Mouse (Mus musculus): ENCODE measurements at regions not wholly inside any gene's neighbourhood (a gene's known extent, or its start where the extent isn't known, plus 50 kb on each side); places are given as distances from the start of the nearest gene placed in this dataset.
A peak's percentile ranks its signal among the peaks of the same experiment; 100 is the strongest.

DNA sequence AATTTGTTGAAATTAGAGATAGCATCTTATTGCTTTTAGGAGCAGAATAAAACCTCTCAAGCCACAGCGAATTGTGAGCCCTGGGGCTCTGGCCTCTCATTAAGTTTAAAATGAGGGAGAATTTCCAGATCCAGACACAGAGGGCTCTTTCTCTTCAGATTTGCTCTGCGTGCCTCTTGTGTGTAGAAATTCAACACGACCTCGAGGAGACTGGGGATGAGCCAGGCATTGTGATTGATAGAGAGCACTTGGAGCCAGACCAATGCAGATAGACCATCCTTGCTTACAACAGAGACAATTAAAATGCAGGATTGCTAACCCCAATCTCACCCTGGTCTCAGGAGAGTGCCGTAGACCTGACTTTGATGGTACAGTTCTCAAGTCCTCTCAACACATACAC lies 121.9 kb upstream of the Gas1 start:
- DNase-seq (ENCODE audit: low spot score in 2 of 2), result no peak

DNA sequence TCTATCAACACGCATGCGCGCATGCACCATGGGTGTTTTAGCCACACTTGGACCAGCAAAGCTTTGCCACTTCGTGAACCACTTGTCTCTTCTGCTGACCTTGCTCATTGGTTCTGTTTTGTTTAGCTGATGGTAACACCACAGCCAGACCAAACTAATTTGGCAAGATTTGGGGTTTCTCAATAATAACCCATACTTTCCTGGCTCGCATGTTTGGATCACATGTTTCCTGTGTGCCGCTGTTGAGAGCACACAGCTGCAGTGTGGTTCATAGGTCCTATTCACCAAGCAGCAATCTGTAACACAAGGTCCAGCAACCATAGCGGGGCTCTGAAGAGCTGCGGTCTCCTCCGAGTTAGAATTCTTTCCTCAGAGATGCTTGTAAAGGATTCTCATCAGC lies 126.4 kb upstream of the Gas1 start:
- no peak for DNase-seq (ENCODE audit: low spot score in 2 of 2)

DNA sequence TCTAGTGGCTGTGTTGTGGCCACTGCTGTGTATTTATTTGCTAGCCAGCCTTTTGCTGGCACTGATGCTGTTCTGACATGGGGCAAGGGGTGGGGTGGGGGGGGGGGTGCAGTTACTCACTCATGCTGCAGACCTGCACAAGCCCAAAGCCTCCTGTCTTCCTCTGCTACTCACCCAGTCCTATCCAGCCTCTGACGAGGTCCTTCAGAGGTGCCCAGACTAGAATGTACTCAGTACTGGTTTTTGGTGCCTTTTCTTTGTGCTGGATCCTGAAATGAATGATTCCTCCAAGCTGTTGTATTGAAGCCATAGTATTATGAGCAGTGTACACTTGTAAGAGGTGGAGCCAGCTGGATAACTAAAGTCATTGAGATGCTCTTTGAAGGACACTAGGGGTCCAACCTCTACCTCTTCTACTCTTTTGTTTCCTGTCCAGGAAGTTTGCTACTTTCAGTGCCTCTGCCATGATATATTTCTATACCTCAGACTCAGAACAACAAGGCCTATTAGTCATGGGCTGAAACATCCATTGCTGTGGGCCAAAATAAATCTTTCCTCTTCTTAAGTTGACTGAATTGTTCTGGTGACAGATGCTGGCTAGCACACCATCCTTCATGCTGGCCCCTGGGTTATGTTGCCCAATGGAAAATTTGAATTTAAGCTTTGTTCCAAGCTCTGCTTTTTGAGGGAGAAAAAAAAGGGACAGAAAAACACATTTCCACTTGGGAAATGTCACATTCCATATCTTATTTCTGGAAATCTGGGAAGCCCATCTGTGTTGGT lies 128.1 kb upstream of the Gas1 start:
- no peak for DNase-seq (ENCODE audit: low spot score in 2 of 2)

DNA sequence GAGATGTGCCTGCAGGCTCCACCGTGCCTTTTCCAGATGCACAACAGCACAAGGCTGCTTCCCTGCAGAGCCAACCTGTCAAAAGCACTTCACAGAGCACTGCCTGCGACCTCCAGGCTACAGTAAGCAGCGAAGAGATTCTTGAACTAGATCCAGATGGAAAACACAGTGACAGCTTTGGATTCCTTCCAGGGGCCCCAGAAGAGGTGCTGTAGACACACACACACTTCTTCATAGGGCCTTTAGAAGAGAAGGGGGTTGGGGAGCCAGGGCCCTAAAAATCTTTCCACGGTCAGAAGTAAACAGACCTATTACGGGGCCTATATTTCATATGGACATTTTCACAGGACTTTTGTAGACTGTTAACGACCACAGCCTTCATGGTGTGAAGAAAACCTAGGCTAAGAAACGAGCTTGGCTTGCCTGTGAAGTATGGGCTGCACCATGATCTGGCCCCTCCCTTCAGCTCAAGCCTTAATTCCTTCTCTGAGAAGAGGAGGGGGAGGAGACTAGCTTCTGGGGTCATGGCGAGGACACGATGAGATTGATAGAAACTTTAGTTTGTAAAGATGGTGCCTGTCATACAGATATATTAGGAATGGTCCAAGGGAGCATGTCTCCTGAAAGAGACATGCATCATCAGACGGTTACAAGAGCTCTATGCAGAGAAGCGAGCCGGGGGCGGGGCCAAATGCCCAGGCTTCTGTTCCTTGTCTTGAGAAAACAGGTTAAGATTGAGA lies 131.1 kb upstream of the Gas1 start:
- DNase-seq (ENCODE audit: low spot score in 2 of 2), result no peak

DNA sequence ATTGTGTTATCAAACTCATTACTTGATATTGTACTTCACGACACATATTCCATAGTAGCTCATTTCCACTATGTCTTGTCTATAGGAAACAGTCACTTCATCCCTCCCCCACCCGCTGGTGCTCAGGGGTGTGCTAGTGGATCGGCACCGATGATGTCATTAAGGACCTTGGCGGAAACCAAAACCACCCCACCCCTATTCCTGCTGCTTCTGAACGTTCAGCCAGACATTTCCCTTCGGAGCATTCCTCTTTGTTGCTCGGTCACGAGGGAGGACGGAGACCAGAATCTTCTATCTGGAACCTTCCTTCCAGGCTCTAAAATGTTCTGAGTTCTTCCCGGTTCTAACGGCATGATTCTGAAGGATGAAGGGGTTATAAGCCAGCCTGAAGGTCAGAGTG lies 132.3 kb upstream of the Gas1 start:
- DNase-seq (ENCODE audit: low spot score in 2 of 2), result no peak

DNA sequence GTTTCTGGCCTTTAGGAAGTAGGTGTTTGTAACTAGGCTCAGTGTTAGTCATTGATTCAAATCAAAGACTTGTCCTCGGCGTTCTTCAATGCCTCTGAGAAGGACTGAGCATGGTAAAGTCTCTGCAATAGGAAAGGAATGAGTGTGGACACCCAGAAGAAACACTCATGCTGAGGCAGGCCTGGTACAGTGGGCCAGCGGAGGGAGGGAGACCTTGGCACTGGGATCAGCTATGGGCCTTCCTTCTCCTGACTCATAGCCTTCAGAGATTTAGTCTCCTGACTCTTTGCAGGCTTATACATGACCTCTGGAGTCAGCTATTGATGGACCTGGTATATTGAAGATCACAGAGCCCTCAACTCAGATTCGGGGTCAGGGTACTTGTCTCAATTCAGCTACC lies 132.8 kb upstream of the Gas1 start:
- no peak for DNase-seq (ENCODE audit: low spot score in 2 of 2)

DNA sequence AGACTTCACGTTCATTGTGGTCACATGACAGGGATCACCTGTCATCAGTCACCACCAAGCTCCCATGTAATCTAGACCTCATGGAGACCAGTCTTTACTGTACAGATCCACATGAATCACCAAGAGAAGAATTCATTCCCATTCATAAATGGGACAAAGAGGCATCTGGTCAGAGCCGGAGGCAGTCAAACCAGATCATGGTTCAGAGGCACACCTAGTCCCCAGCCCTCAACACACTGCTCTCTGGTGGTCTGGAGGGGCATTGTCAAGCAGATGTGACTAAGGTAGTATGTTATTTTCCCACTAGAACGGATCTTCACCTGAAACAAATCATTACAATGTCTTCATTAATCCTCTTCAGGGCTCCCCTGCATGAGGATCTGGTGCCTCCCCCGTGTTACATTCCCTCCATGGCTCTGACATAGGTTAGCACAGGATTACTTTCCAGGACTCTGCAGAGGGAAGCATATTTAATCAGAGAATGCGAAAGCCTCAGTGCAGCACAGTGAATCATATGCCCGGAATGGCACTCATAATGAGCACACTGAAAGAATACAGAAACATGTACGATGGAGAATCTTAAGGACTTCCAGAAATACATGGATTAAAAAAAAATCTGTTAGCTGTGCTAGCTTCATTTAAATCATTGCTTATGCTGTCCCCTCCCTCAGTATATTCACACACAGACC lies 135.4 kb upstream of the Gas1 start:
- no peak for DNase-seq (ENCODE audit: low spot score in 2 of 2)

DNA sequence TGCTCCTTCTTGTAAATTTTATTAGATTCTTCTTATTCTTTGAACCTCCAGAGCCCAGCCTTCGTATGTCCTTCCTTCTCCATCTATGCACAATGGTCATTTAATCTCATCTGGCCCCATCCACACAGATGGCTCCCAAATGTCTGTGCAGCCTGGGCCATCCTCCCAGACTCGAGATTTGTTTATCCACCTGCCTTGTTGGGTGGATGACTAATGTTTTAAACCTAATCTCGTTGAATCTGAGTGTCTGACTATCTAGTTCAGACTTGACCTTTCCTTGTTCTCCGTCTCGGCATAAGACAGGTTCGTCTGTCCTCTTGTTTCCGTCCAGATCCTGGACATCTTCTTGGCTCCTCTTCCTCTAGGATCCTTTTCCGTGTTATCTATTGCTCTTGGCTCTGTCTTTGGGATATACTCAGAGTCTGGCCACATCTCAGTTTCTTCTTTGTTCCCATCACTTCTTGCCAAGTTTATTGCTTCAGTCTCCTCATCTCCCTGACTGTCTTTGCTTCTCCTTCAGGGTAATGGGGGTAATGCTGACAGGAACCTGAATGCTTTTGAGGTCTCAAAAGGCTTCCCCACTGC lies 141.4 kb upstream of the Gas1 start:
- no peak for DNase-seq (ENCODE audit: low spot score in 2 of 2)

DNA sequence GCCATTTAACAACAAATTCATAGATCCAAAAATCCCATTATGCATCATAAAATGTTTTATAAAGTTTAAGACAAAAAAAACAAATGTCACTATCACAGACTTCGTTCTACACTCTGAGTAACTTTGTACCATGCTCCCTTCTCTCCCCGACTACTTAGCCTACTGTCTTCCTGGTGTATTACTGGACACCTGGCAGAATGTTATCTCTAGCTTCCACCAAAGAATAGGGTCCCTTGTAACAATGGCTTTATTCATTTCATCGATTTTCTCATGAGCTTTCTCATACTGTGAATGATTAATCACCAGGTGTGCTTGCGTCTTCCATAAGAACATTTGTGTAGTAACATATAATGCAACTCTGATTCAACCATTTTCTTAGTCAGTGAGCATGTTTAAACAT lies 142.1 kb upstream of the Gas1 start:
- DNase-seq (ENCODE audit: low spot score in 2 of 2), result no peak

DNA sequence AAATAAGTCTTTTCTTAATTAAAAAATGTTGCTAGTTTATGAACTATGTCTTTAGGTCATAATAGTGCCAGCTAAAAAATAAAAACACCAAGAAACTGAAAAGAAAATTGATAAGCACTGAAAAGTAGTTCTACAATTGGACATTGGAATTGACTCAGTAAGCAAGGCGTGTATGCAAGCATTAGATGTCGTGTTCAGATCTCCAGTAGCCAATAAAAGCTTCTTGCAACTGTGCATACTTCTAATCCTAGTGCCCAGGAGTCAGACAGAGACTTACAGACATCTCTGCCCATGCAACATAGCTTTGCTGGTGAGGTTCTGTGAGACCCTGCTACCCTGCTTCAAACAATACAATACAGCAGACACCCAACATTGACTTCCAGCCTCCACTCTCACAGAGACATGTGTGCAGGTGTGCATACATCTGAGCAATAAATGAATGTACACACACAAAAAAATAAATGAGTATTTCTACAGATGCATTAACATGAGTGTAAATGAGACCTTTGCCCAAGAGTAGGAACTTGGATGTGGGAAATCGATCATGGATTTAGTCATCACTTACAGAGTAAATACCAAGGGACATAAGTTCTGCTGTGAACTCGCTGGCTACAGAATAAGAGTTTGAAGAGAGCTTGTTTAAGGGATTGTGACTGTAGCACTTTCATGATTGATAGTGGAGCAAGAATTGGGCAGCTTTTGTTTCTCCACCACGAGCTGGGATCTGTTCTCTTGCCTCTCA lies 142.9 kb upstream of the Gas1 start:
- DNase-seq (ENCODE audit: low spot score in 2 of 2), result no peak

DNA sequence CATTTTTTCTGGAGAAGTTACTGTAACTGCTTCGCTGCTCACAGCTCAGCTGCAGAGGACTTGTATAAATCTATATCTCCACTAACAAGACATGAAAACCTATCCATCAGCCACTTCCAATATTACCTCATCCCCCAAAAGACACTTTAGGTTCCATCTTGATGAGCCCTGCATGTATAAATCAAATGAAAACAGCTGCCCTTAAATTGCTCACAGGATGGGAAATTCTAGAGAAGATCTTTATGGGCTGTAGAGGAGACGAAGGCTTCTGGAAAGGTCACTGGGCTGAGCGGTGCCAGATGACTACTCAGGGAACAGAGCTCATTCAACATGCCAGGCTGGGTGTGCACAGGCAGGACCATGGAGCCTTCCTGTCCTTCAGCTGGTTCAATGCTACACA lies 145.4 kb upstream of the Gas1 start:
- DNase-seq (ENCODE audit: low spot score in 2 of 2), result no peak

DNA sequence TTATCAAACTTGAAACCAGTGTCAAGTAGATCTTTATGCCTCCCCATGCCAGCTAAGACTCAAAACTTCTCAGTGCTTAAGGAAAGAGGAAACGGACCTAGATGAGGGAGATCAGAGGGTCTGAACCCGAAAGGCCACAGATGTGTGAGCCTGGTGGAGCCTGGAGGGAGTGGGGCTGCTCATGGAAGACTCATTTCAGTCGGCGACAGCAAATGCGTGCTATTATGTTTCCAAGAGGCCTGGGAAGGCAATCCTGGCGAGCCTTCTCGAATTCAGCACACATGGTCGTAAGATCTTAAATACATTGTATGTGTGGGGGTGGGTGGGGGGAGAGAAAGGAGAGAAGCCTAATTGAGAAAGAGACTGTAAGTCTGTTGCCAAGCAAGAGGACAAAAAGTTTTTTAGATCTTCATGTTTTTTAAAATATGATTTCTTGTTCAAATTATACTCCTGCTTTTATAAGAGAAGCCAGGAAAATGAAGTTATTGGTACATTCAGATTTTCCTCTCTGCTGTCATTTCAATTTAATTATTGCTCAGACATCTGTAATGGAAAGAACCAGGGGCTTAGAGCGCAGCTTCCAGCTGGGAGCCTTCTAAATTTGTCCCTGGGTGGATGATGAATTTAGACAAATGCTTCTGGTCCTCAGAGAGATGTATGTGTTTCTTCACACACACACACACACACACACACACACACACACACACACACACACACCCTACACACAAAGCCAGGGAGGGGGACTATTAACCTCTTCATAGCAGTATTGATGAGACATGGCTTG lies 153.5 kb upstream of the Gas1 start:
- DNase-seq (ENCODE audit: low spot score in 2 of 2), result no peak

DNA sequence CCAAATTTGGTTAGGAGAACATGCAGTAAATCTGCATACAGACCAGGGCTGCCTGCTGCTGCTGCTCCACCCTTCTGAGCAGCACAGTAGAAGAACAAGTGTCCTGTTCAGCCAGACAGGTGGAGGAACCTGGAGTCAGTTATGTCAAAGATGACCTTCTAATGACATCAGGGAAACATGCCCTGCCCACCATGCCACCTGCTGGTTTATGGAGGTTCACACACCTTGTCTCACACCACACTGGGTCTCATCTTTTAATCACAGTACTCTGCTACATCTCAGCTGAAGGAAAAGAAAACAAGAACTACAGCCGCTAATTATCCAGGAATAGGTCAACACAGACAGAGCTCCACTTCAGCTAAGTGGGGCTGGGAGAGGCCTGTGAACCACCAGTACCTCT lies 159.0 kb upstream of the Gas1 start:
- no peak for DNase-seq (ENCODE audit: low spot score in 2 of 2)

DNA sequence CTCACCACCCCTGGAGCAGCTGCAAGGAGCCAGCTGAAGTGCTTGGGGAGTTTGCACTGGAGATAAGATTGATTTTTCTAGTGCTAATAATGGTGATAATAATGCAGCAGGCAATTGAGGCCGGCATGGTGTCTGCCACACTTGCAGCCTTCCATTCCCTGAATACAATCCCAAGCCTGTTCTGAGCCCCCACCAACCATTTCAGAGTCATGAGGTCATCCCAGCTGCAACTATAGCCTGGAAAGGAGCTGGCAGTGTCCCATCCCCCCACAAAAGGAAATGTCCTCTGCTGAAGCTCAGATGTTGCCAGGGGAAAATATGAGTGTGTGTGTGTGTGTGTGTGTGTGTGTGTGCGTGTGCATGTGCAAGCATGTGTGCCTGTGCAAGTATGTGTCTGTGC lies 160.2 kb upstream of the Gas1 start:
- DNase-seq (ENCODE audit: low spot score in 2 of 2), result no peak

DNA sequence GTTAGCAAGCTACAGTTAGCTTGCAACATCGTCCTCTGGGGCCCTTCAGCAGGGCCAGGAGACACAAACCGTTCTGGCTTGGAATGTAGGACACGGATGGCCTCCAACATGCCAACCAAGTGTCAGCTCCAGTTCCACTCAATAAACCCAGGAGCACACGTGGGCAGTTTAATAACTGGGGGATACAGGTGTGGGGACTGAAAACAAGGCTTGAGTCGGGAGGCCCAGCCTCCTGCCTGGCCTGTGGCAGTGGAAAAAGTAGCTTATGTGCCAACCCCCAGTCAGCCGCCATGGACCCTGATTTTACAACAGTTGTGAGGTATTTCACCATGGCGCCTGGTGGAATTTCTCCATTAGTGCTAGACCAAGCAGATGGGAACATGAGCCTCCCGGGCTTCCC lies 160.9 kb upstream of the Gas1 start:
- no peak for DNase-seq (ENCODE audit: low spot score in 2 of 2)

DNA sequence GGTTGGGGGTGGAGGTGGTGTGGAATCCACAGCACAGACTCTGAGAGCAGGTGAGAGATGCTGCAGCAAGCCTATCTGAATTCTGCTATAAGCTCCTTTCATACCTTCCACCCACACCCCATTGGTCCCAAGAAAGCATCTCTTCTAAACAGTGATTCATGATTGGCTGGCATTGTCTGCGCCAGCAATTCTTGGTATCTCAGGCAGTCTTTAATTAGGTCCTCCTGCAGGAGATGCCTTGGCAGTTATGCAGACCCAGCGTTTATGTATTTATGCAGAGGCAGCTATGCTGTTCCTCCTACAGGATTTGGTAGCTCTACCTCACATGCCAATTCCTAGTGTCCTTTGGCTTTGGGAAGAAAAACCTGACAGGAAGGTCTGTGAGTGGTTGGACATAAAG lies 162.9 kb upstream of the Gas1 start:
- no peak for DNase-seq (ENCODE audit: low spot score in 2 of 2)

DNA sequence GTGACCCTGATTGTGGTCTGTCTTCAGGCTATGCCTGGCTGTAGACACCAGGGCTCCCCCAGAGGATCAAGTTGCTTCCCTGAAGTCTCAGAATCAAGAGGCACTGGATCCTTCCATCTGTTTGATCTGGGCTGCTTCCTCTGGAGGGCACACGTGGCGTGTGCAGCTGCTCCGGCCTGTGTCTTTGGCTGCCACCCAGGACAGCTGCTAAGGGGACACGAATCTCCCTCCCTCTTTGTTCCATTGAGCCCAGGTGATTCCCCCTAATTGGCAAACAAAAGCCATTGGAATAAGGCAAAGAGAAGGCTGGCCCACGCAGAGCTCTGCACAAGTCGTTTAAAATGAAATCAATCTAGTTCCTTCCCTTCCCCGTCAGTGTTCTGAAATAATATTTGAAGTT lies 170.7 kb upstream of the Gas1 start:
- peak in 1 of 2 experiments; percentile 16 for DNase-seq (ENCODE audit: low spot score in 2 of 2)

DNA sequence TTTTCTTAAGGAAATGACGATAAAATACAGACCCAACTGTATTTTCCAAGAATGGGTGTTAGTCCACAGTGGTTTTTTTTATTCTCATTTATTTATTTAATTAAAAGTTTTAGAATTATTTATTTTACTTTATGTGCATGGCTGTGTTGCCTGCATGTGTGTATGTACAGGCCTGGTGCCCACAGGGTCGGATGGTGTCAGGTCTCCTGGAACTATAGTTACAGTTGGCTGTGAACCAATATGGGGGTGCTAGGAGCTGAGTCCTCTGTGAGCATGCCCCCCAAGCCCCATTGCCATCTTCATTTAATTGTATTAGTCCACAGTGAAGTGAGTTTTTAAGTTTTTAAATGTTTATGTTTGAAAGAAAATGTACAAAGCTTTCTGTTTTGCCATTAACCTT lies 171.3 kb upstream of the Gas1 start:
- no peak for DNase-seq (ENCODE audit: low spot score in 2 of 2)

DNA sequence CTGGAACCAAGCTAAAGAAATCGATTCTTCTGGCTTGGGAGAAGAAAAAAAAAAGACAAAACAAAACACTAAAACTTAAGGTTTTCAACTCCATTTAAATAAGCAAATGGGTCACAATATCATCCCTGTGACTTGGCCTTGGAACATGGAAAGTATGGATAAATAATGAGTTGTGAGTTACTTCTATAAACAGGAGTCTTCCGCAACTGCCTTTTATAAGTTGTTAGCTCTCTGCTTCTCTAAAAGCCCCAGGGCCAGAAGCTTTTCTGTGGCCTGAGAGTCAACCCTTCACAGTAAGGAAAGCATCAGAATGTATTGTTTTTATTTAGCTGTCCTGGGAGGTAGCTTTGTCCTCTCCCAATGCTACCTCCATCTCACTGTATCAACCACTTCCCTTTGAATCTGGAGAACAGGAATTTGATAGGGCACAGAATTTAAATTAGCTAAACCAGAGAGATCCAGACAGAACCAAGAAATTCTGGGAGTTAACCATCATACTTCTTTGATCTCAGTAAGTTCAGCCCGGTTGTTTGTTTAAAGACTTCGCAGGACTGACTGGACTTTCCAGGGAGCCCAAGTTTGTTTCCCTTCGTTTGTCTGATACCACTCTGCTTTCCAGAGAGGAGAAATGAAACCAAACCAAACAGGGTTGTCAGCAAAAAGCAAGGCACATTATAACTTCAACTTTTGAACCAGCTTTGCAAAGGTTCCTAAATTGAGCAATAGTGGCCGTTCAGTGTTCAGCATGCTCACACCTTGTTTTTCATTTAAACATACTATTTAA lies 178.7 kb upstream of the Gas1 start:
- no peak for DNase-seq (ENCODE audit: low spot score in 2 of 2)

DNA sequence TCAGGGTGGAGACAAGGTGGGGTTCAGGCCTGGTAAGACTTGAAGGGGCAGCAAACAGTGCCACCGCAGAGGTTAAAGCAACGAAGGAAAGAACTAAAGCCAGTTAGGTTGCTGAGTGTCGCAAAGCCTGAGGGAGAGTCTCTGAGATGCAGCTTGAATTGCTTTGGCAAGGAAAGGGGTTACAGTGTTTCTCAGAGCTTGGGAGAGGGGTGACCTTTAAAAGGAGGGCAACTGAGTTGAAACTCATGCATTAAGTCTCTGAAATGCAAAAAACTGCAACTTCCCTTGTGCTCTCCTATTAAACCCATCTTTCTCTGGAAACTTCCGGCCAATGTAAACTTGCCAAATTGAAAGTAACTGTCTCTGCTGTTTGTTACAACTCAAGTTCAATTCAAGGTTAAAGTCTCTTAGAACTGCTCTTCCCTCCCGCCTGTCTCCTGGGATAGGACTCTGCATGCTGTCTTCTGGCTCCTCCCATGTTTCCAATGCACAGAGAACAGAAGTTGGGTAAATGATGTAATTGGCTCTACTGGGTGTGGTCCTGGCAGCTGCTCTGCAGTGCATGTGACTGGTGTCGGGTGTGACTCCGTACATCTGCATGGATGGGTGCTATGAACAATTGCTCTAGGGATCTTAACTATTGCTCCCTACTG lies 181.4 kb upstream of the Gas1 start:
- DNase-seq (ENCODE audit: low spot score in 2 of 2), result no peak
